Mouse (Mus musculus) B cell, adult 2 months (primary cell): ENCODE measurements around the gene Mt3.

Experiments used
- DNase-seq, 2 experiments: peaks; one replicate each; pipeline ENCODE4 v3.0.0; 2022

The Mt3 gene

DNA sequence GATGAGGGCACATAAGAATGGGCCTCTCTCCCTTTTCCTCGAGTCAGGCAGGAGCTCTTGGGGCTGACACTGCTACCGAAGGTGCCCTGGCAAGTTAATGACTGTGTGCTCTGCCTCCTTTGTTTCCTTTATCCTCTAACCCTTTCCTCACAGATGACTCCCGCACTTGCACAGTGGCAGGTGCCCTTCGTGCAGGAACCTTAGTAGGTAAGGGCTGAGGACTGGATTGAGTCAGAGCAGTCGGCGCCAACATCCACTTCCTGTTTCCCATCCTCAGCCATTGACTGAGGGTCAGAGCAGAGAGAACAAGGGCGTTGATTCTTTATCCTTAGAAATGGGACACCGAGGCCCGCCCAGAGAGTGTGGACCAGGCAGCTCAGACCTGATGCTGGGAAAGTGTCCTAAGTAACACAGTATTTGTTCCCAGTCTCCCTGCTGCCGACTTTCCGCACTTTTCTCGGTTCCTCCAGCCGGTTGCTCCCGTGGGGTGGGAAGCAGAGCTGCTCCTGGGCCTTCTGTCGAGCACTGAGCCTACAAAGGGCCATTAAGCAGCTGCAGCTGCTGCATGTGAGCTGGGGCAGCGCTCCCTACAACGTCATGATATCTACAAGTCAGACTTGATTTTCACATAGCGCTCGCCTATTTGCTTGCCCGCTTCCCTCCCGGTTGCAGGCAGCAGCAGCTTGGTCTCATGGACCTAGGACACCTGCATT is 35.0 kb downstream of the Mt3 start:
- DNase-seq, result peak in 1 of 2 experiments; percentile 15

DNA sequence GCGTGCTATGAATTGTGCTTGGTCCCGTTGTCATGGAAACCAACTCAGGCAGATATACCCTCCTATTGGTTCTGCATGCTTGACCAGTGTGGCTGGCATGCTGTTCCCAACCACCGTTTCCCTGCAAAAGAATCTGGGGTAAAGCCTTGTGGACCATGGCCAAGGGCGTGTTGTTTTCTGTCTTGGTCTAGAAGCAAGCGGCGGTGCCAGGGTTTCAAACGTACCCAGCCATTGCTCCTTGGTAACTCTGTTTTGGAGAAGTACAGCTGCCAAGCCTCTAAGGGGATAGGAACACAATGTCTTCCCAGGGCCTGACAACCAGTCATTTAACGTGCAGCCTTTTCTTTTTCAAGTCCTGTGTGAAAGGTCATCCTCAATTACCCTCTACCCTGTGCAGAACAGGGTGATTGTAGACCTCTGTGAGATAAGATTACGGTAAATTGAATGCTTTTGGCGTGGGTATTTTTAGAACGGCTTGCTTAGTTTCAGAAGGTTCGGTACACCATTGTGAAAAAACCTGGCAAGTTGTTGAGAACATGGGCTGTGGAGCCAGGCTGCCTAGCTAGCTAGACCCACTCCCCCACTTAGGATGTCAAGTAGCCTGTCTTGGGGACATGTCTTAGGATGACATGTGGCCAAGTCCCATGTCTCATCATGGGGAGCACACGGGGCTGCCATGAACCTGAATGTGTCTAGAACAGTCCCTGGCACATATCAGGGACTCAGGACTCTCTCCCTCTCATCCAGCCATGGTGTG is 37.0 kb downstream of the Mt3 start:
- no peak for DNase-seq

DNA sequence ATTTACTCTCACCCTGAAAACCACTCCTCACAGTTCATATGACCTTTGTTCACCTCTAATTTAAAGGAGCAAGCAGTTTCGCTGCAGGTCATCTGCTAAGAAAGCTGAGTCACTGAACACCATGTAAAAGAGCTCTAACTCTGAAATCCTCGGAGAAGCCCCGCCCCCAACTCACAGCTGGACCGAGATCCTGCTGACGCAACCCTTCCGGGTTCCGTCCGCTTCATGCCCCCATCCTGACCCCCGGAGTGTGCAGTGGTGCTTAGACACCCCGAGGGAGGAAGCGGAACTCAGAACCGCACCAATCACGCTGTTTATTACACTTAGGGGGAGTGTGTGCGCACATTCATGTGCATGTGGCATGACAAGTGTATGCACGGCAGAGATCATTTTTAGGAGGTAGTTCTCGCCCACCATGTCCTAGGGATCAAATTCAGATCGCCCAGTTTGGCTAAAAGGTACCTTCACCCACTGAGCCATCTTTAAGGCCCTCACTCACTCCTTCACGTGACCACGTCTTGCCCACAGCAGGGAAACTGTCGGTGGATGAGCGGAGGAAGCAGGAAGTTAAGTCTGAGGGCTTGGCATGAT is 38.8 kb downstream of the Mt3 start:
- peak; percentile 88 to 91 for DNase-seq

DNA sequence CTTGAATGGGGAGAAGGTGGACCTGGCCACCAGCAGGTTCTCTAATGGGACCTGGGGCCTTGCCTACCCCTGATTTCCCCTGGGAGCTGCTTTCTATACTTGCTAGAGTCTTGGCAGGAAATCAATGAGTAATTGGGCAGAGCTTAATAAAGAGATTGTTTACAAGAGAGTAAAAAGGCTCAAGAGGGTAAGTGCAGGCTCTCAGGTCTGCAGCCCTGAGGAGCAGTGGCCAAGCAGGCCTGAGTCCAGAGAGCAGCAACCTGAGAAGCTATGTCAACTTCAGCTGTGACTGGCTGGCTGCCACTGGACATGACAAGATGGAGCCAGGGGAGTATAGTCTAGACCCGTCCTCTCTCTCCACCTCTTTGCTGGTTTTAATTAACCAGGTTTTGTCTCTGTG is 40.5 kb downstream of the Mt3 start:
- no peak for DNase-seq

DNA sequence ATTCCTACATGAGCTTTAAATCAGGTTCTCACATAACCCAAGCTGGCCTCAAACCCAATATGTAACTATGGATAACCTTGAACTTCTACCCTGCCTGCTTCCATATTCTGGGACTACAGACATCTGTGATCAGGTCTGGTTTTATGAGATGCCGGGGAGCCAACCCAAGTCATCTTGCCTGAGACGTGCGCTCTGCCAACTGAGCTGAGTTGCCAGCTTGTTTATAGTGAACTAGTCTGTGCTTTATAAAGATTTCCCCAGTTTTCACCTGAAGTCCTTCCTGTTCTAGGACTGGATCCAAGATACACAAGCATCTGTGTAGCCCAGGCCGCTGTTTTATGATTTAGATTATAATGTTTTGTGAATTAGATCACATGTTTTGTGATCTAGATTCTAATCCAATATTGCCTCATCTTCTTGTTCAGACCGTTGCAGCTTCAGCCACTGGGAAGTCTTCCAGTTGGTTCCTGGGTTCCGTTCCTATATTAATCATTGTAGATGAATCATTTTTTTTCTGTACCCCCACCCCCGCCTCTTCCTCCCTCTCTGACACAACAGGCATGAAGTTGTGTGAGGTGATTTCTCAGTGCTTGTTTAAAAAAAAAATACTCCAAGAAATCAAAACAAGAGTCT is 42.3 kb downstream of the Mt3 start:
- no peak for DNase-seq

DNA sequence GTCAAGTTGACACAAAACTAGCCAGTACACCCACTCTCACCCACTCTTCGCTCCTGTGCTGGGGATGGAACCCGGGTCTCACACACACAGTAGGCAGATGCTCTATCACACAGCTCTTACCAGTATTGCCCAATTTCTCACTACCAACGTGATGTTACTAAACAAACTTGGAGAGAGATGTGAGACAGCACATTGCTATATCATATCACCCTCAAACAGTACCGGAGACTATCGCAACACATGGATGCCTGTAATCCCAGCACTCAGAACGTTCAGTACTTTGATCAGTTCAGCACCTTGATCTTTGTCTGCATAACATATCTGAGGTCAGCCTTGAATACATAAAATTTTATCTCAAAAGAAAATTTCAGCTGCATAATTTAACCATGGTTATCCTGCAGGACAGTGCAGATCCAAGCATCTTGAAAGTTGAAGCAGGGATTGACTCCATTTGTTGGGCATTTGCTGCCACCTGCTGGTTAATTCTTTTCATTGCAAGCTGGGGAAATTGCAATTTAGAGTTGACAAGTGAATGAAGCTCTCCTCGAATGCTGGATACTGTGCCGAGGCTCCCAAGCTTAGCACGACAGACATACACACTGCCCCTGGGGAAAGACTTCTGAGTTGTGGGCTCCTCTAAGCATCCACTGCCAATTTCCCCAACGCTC is 46.9 kb downstream of the Mt3 start:
- DNase-seq, result peak; percentile 71 to 73
